Mouse (Mus musculus): ENCODE measurements around the gene Ctsh.

DNA sequence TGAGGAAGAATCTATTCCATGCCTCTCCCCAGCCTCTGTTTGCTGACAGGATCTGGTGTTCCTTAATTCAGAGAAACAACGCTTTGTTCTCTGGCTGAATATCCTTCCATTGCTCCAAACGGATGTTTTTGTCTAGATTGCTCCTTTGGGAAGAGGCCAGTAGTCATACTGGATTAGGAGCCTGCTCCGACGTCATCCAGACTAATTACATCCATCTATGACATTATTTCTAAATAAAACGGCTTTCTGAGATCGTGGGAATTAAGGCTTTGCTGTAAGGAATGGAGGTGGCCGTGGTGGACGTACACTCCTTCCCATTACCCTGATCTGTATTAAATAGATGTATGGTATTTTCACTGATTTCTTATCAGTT lies 70.9 kb downstream of the Ctsh start:
- TF ChIP-seq CTCF (IDR thresholded peaks at IDR 0.05; ENCODE audit: control insufficient read depth, insufficient read depth, insufficient read length) = no peak
- TF ChIP-seq MYOD1 (IDR thresholded peaks at IDR 0.05; ENCODE audit: control insufficient read depth, insufficient read length, low read depth) = no peak
- no peak for TF ChIP-seq USF1 (IDR thresholded peaks at IDR 0.05; ENCODE audit: low read depth)
- no peak for TF ChIP-seq FOSL1 (IDR thresholded peaks at IDR 0.05; ENCODE audit: insufficient read depth, low read length, poor library complexity, severe bottlenecking)
- TF ChIP-seq MAX (IDR thresholded peaks at IDR 0.05) = no peak
- TF ChIP-seq CEBPB (IDR thresholded peaks at IDR 0.05; ENCODE audit: low read depth) = no peak
